Mouse (Mus musculus): ENCODE data around the gene Gskip. TPM values are rescaled to one million over a fixed set of nuclear protein-coding genes. Genes with fewer than 3 reads are reported as not detected.

The Gskip gene
- polyA plus RNA-seq (2015; fragmentation: Nextera tagmentation; extraction: Ambion mirVana): 10.1 and 11.2 TPM in 2 replicates

DNA sequence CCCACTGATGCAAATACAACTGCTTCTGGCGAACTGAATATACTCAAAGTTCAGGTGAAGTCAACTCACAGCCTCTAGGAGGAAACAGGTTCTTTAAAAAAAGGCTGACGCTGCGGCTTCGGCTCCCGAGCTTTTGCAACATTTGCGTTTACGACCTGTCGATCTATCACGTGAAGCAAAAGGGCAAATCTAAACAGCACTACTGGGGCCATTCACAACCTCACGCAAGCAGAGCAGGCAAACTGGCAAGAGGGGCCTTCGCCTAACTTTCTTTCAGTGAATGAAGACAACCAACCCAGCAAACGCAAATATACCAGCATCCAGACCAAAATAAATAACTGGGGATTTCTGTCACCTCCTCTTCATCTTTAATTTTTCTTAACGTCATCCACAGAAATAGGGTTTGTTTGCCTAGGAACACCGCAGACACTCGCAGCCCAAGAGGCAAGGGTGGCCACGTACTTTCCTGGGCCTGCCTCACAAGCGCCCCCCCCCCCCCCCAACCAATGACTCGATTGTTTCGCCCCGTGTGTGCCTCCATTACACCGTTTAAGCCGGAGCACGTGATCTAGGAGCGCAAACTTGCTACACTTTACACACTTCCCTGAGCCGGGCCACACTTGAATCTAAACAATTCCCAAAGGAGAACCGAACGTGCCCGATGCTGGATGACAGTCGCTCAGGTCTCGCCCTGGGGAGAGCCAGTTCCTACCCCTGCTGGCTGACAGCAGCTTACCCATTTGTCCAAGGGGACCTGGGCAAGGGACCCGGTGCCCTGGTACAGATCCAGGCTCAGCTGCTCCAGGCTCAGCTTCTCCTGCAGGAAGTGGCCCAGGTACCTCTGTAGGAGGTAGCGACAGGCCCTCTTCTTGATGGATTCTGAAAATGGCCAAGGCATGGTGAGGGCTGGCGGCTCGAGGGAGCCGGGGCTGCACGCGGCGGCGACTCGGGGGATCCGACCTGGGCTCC lies at the start of gene Gskip:
Gene Gskip, plus strand, starts transcription at position 897 of the 969 bp plus-strand sequence.
- Histone ChIP-seq H3K27me3 (ENCODE audit: control insufficient read depth, insufficient read depth, low read depth, low read length) (no peaks in the 10 kb centered on the region), H3K9me3 (replicated peaks; ENCODE audit: control insufficient read depth, low read length) (no peaks in the 10 kb centered on the region), H3K36me3 (ENCODE audit: control insufficient read depth, insufficient read depth) (peaks cover 3% of the 10 kb centered on the region), H3K27ac (ENCODE audit: low read length) (peak within 1 kb of the TSS; percentile 93), H3K4me3 (ENCODE audit: low read depth, low read length) (peak within 1 kb of the TSS; percentile 98), H3K4me1 (ENCODE audit: control insufficient read depth, low read depth, low read length) (peaks cover 32% of the 10 kb centered on the region), H3K9ac (ENCODE audit: low read depth, low read length) (peak within 1 kb of the TSS; percentile 97), H3K4me2 (ENCODE audit: low read depth, low read length) (peak within 1 kb of the TSS; percentile 93)
- under 1% methylated on average over 41 of the region's 41 CpGs for WGBS (ENCODE audit: insufficient replicate concordance)
- peak; percentile 30 for ATAC-seq (ENCODE audit: low read depth)

DNA sequence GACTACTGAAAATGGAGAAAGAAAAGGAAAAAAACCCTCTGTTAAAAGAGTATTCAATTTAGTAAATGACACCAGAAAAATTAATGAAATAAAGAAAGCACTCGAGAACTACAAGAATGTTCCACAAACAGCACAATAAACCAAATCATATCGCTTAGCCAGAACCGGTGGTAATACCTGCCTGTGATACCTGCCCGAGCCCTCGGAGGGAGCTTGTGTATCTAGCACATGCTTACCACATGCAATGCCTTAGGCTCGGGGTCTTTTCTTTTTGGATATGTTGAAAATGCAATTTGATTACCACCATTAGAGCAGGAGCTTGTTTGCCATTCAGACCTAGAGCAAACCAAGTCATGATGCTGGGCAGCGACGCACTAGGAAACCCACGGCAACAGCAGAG lies 48.1 kb upstream of the Gskip start:
- peaks cover 67% of the 10 kb centered on the region for H3K36me3 ChIP-seq (ENCODE audit: control insufficient read depth, insufficient read depth)
- H3K27ac ChIP-seq (ENCODE audit: low read length): no peak overlapping the region
- H3K4me3 ChIP-seq (ENCODE audit: low read depth, low read length): no peak overlapping the region
- H3K4me1 ChIP-seq (ENCODE audit: control insufficient read depth, low read depth, low read length): no peaks in the 10 kb centered on the region
- 87% methylated on average over 9 of the region's 9 CpGs for WGBS (ENCODE audit: insufficient replicate concordance)
- no peaks in the 10 kb centered on the region for H3K27me3 ChIP-seq (ENCODE audit: control insufficient read depth, insufficient read depth, low read depth, low read length)
- no peak overlapping the region for H3K4me2 ChIP-seq (ENCODE audit: low read depth, low read length)
- H3K9ac ChIP-seq (ENCODE audit: low read depth, low read length): no peak overlapping the region
- no peaks in the 10 kb centered on the region for H3K9me3 ChIP-seq (replicated peaks; ENCODE audit: control insufficient read depth, low read length)
- ATAC-seq (ENCODE audit: low read depth): no peak

DNA sequence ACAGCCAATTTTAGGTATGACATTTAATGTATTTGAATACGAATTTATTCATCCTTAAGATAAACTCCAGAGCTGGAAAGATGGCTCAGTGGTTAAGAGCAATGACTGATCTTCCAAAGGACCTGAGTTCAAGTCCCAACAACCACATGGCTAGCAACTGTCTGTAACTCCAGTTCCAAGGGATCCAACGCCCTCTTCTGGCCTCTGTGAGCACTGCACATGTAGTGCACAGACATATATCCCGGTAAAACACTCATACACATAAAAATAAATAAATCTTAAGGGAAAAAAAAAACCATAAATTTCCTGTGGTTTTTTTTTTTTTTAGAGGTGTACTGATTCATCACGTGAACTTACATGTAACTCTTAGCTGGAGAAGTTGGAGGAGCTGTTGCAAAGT lies 47.1 kb upstream of the Gskip start:
- H3K9me3 ChIP-seq (replicated peaks; ENCODE audit: control insufficient read depth, low read length): no peaks in the 10 kb centered on the region
- no peak for ATAC-seq (ENCODE audit: low read depth)
- peaks cover 76% of the 10 kb centered on the region for H3K36me3 ChIP-seq (ENCODE audit: control insufficient read depth, insufficient read depth)
- H3K9ac ChIP-seq (ENCODE audit: low read depth, low read length): no peak overlapping the region
- WGBS (ENCODE audit: insufficient replicate concordance): 65% methylated on average over 4 of the region's 4 CpGs
- H3K4me1 ChIP-seq (ENCODE audit: control insufficient read depth, low read depth, low read length): no peaks in the 10 kb centered on the region
- no peak overlapping the region for H3K27ac ChIP-seq (ENCODE audit: low read length)
- no peak overlapping the region for H3K4me2 ChIP-seq (ENCODE audit: low read depth, low read length)
- no peak overlapping the region for H3K4me3 ChIP-seq (ENCODE audit: low read depth, low read length)
- H3K27me3 ChIP-seq (ENCODE audit: control insufficient read depth, insufficient read depth, low read depth, low read length): no peaks in the 10 kb centered on the region

GRCm38 (mm10) chr12:105642770-105643321 lies 41.8 kb upstream of the Gskip start:
- WGBS (ENCODE audit: insufficient replicate concordance): 86% methylated on average over 11 of the region's 11 CpGs

GRCm38 (mm10) chr12:105655850-105656249 lies 28.8 kb upstream of the Gskip start:
- Histone ChIP-seq H3K27me3 (ENCODE audit: control insufficient read depth, insufficient read depth, low read depth, low read length) (no peaks in the 10 kb centered on the region), H3K27ac (ENCODE audit: low read length) (no peak overlapping the region), H3K9ac (ENCODE audit: low read depth, low read length) (no peak overlapping the region), H3K36me3 (ENCODE audit: control insufficient read depth, insufficient read depth) (peaks cover 48% of the 10 kb centered on the region), H3K4me1 (ENCODE audit: control insufficient read depth, low read depth, low read length) (no peaks in the 10 kb centered on the region), H3K9me3 (replicated peaks; ENCODE audit: control insufficient read depth, low read length) (no peaks in the 10 kb centered on the region), H3K4me2 (ENCODE audit: low read depth, low read length) (no peak overlapping the region), H3K4me3 (ENCODE audit: low read depth, low read length) (no peak overlapping the region)
- ATAC-seq (ENCODE audit: low read depth): no peak
- 83% methylated on average over 7 of the region's 7 CpGs for WGBS (ENCODE audit: insufficient replicate concordance)

More at GRCm38 (mm10) chr12:105642770-105643321, 41.8 kb upstream of the Gskip start:
- ATAC-seq (ENCODE audit: low read depth): no peak
- no peaks in the 10 kb centered on the region for H3K9me3 ChIP-seq (replicated peaks; ENCODE audit: control insufficient read depth, low read length)
- H3K27ac ChIP-seq (ENCODE audit: low read length): no peak overlapping the region
- no peak overlapping the region for H3K4me2 ChIP-seq (ENCODE audit: low read depth, low read length)
- no peak overlapping the region for H3K4me3 ChIP-seq (ENCODE audit: low read depth, low read length)
- H3K27me3 ChIP-seq (ENCODE audit: control insufficient read depth, insufficient read depth, low read depth, low read length): no peaks in the 10 kb centered on the region
- H3K9ac ChIP-seq (ENCODE audit: low read depth, low read length): no peak overlapping the region
- no peaks in the 10 kb centered on the region for H3K4me1 ChIP-seq (ENCODE audit: control insufficient read depth, low read depth, low read length)
- H3K36me3 ChIP-seq (ENCODE audit: control insufficient read depth, insufficient read depth): peaks cover 80% of the 10 kb centered on the region

DNA sequence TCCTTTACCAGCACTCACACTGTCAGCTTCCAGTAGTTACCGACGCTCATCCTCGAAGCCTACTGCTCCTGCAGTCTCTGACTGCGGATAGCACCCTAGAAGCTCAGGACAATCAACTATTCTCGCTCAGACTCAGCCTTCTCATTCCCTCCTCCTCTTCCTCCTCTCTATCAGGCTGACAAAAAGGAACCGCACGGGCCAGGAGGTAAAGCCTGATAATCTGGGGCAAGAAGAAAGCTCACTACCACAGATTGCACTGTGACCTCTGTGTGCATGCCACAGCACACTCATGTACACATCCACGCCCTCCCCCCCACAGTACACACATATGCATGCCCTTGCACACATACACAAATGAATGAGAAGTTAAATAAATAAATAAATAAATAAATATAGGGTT lies 8.4 kb upstream of the Gskip start:
- H3K4me2 ChIP-seq (ENCODE audit: low read depth, low read length): no peak overlapping the region
- H3K4me3 ChIP-seq (ENCODE audit: low read depth, low read length): no peak overlapping the region
- no peaks in the 10 kb centered on the region; the same call in 1 of the 2 replicates for H3K4me1 ChIP-seq (ENCODE audit: control insufficient read depth, low read depth, low read length)
- peaks cover 13% of the 10 kb centered on the region for H3K36me3 ChIP-seq (ENCODE audit: control insufficient read depth, insufficient read depth)
- no peaks in the 10 kb centered on the region for H3K27me3 ChIP-seq (ENCODE audit: control insufficient read depth, insufficient read depth, low read depth, low read length)
- no peak overlapping the region for H3K27ac ChIP-seq (ENCODE audit: low read length)
- peak; percentile 32; the same call in 1 of the 2 replicates for ATAC-seq (ENCODE audit: low read depth)
- no peak overlapping the region for H3K9ac ChIP-seq (ENCODE audit: low read depth, low read length)
- 40% methylated on average over 8 of the region's 8 CpGs for WGBS (ENCODE audit: insufficient replicate concordance)
- no peaks in the 10 kb centered on the region for H3K9me3 ChIP-seq (replicated peaks; ENCODE audit: control insufficient read depth, low read length)

- peaks cover 9% of the 10 kb centered on the region for H3K4me1 ChIP-seq (ENCODE audit: control insufficient read depth, low read depth, low read length)
- no peak for ATAC-seq (ENCODE audit: low read depth)
- no peak overlapping the region for H3K4me3 ChIP-seq (ENCODE audit: low read depth, low read length)
- no peaks in the 10 kb centered on the region for H3K27me3 ChIP-seq (ENCODE audit: control insufficient read depth, insufficient read depth, low read depth, low read length)
- no peak overlapping the region for H3K4me2 ChIP-seq (ENCODE audit: low read depth, low read length)
- H3K9me3 ChIP-seq (replicated peaks; ENCODE audit: control insufficient read depth, low read length): no peaks in the 10 kb centered on the region
- H3K36me3 ChIP-seq (ENCODE audit: control insufficient read depth, insufficient read depth): peaks cover 12% of the 10 kb centered on the region
- no peak overlapping the region for H3K27ac ChIP-seq (ENCODE audit: low read length)
- 82% methylated on average over 7 of the region's 7 CpGs for WGBS (ENCODE audit: insufficient replicate concordance)
- no peak overlapping the region for H3K9ac ChIP-seq (ENCODE audit: low read depth, low read length)
These were observed 6.4 kb upstream of the Gskip start for GRCm38 (mm10) chr12:105678211-105678610.

DNA sequence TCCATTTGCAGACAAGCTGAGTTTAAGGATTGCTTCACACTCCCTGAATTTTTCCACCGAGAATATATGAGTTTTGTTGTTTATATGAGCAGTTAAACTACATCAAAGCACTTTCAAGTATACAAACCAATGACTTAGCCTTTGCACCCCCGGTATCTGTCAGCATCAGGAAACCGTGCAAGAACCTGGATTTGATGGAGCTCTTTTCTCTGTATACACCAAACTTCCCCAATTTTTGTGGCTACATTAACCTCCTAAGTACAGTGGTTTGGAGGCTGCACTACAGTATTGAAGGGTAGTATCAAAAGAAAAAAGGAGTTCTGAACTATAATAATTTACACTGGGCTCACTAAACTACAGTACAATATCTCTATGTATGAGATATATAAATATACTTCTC lies 5.9 kb upstream of the Gskip start:
- Histone ChIP-seq H3K27me3 (ENCODE audit: control insufficient read depth, insufficient read depth, low read depth, low read length) (no peaks in the 10 kb centered on the region), H3K4me1 (ENCODE audit: control insufficient read depth, low read depth, low read length) (peaks cover 15% of the 10 kb centered on the region), H3K4me2 (ENCODE audit: low read depth, low read length) (no peak overlapping the region), H3K36me3 (ENCODE audit: control insufficient read depth, insufficient read depth) (peaks cover 7% of the 10 kb centered on the region), H3K9me3 (replicated peaks; ENCODE audit: control insufficient read depth, low read length) (no peaks in the 10 kb centered on the region), H3K9ac (ENCODE audit: low read depth, low read length) (no peak overlapping the region), H3K27ac (ENCODE audit: low read length) (no peak overlapping the region), H3K4me3 (ENCODE audit: low read depth, low read length) (no peak overlapping the region)
- WGBS (ENCODE audit: insufficient replicate concordance): 62% methylated on average over 3 of the region's 3 CpGs
- no peak for ATAC-seq (ENCODE audit: low read depth)
